Mouse (Mus musculus) hindbrain, embryonic 14.5 days (tissue): ENCODE results near the gene Olfr716. TPM values are rescaled to one million over a fixed set of nuclear protein-coding genes. Genes with fewer than 3 reads are reported as not detected.
"Not testable (repeated sequence)": the region's sequence is repeated elsewhere in the genome, so short reads cannot be mapped to it uniquely, and the experiment has no call there.

Experiments used
- ATAC-seq: fragments of 200-750 bp; cut with Nextera tagmentation; 2 replicates; pipeline ENCODE4 v1.8.0; 2017; ENCODE audit warnings: moderate number of reproducible peaks, mild to moderate bottlenecking, moderate TSS enrichment, moderate library complexity; ENCODE audit not compliant: low FRiP score
- DNase-seq: peaks from one replicate; pipeline ENCODE4 v3.0.0-alpha.2; 2015; ENCODE audit warnings: low spot score
- H3K27ac ChIP-seq: fragments of 300-500 bp; sonication (generic); 2 replicates; pipeline ENCODE4 v1.5.1; 2014; ENCODE audit warnings: mild to moderate bottlenecking, moderate library complexity
- H3K27me3 ChIP-seq: fragments of 300-500 bp; sonication (generic); 2 replicates; pipeline ENCODE4 v1.6.1; 2014; ENCODE audit warnings: mild to moderate bottlenecking, low read length, mixed read lengths; ENCODE audit not compliant: control insufficient read depth, insufficient read depth
- H3K36me3 ChIP-seq: fragments of 300-500 bp; sonication (generic); replicated peaks from 2 replicates; pipeline ENCODE4 v1.6.1; 2014; ENCODE audit not compliant: control insufficient read depth, insufficient read depth
- H3K4me1 ChIP-seq: fragments of 300-500 bp; sonication (generic); replicated peaks from 2 replicates; pipeline ENCODE4 v1.6.1; 2014; ENCODE audit warnings: antibody characterized with exemption, low read length, mixed read lengths; ENCODE audit not compliant: control insufficient read depth, insufficient read depth
- H3K4me2 ChIP-seq: fragments of 300-500 bp; sonication (generic); replicated peaks from 2 replicates; pipeline ENCODE4 v1.6.1; 2014; ENCODE audit warnings: mild to moderate bottlenecking, moderate library complexity
- H3K4me3 ChIP-seq: fragments of 300-500 bp; sonication (generic); replicated peaks from 2 replicates; pipeline ENCODE4 v1.5.1; 2014; ENCODE audit warnings: mild to moderate bottlenecking, low read length
- H3K9ac ChIP-seq: fragments of 300-500 bp; sonication (generic); 2 replicates; pipeline ENCODE4 v1.6.1; 2014
- H3K9me3 ChIP-seq: fragments of 300-500 bp; sonication (generic); 2 replicates; pipeline ENCODE4 v1.6.1; 2016; ENCODE audit warnings: low read length; ENCODE audit not compliant: control insufficient read depth
- WGBS: fragments of 180-500 bp; shearing (Covaris S2); extraction: QIAGEN DNeasy Blood & Tissue Kit; methylation state at CpG from one replicate; pipeline ENCODE4 v1.1.7; 2014; 5-methylcytosine and 5-hydroxymethylcytosine counted together
- polyA plus RNA-seq: library from polyadenylated mRNA; unstranded; fragments of >200 nt; fragmentation: Nextera tagmentation; extraction: Ambion mirVana; gene quantifications from 2 replicates; pipeline ENCODE4 v1.2.1, GENCODE M21; 2014

Olfr716 gene
- polyA plus RNA-seq, result not detected in 2 replicates

- DNase-seq, H3K9ac ChIP-seq, ATAC-seq, H3K27ac ChIP-seq, H3K4me1 ChIP-seq, H3K27me3 ChIP-seq, H3K4me2 ChIP-seq, H3K4me3 ChIP-seq, H3K36me3 ChIP-seq, H3K9me3 ChIP-seq: not testable (repeated sequence)
- WGBS, result 77% methylated on average over 2 of the region's 2 CpGs
These were observed at the start of gene Olfr716 for GRCm38 (mm10) chr7:107138027-107138426. Gene Olfr716 (plus strand): TSS chr7:107138327.

GRCm38 (mm10) chr7:107092920-107093319, 45.2 kb upstream of the Olfr716 start, which contains the start of gene Olfr17:
Gene Olfr17 (plus strand): TSS chr7:107093220.
- WGBS, result 54% methylated on average over 1 of the region's 1 CpGs
- Histone ChIP-seq H3K9me3 (no peaks in the 10 kb centered on the region), H3K4me2 (no peak within 1 kb of the TSS), H3K27ac (no peak within 1 kb of the TSS), H3K4me3 (no peak within 1 kb of the TSS), H3K4me1 (no peaks in the 10 kb centered on the region), H3K9ac (no peak within 1 kb of the TSS), H3K27me3 (no peaks in the 10 kb centered on the region), H3K36me3 (no peaks in the 10 kb centered on the region)
- ATAC-seq (no peak), DNase-seq (no peak)

- H3K4me1 ChIP-seq, H3K9me3 ChIP-seq, H3K4me3 ChIP-seq, H3K27me3 ChIP-seq, DNase-seq, H3K4me2 ChIP-seq, H3K36me3 ChIP-seq, H3K9ac ChIP-seq, H3K27ac ChIP-seq, ATAC-seq: not testable (repeated sequence)
- WGBS, result 94% methylated on average over 1 of the region's 2 CpGs
These were observed 27.9 kb upstream of the Olfr716 start, which contains the start of gene Olfr715b for GRCm38 (mm10) chr7:107110269-107110668. Gene Olfr715b (minus strand): TSS chr7:107110369.

GRCm38 (mm10) chr7:107130983-107131382, 7.1 kb upstream of the Olfr716 start, which contains the start of gene Olfr715:
Gene Olfr715 (minus strand): TSS chr7:107131083.
- not testable (repeated sequence) for ATAC-seq, H3K4me1 ChIP-seq
- 93% methylated on average over 1 of the region's 3 CpGs for WGBS

GRCm38 (mm10) chr7:107166690-107167089, 28.6 kb downstream of the Olfr716 start, which contains the start of gene Nlrp14:
Gene Nlrp14 (plus strand): TSS chr7:107166990.
- H3K4me1 ChIP-seq, result no peaks in the 10 kb centered on the region
- H3K4me3 ChIP-seq, result no peak within 1 kb of the TSS
- no peak within 1 kb of the TSS for H3K27ac ChIP-seq
- H3K4me2 ChIP-seq, result no peak within 1 kb of the TSS
- DNase-seq (no peak), ATAC-seq (no peak)
- no peaks in the 10 kb centered on the region for H3K27me3 ChIP-seq
- H3K9ac ChIP-seq, result no peak within 1 kb of the TSS
- no peaks in the 10 kb centered on the region for H3K36me3 ChIP-seq
- 82% methylated on average over 10 of the region's 10 CpGs for WGBS
- no peaks in the 10 kb centered on the region for H3K9me3 ChIP-seq

More at GRCm38 (mm10) chr7:107130983-107131382, 7.1 kb upstream of the Olfr716 start, which contains the start of gene Olfr715:
- not testable (repeated sequence) for H3K9ac ChIP-seq, H3K27me3 ChIP-seq, H3K36me3 ChIP-seq, H3K4me3 ChIP-seq, DNase-seq, H3K4me2 ChIP-seq, H3K9me3 ChIP-seq, H3K27ac ChIP-seq

GRCm38 (mm10) chr7:107180406-107180805, 42.3 kb downstream of the Olfr716 start:
- Histone ChIP-seq H3K36me3 (no peaks in the 10 kb centered on the region), H3K27ac (no peak overlapping the region), H3K4me1 (no peaks in the 10 kb centered on the region), H3K4me3 (no peak overlapping the region), H3K9me3 (no peaks in the 10 kb centered on the region), H3K9ac (no peak overlapping the region), H3K27me3 (no peaks in the 10 kb centered on the region), H3K4me2 (no peak overlapping the region)
- 56% methylated on average over 2 of the region's 2 CpGs for WGBS
- ATAC-seq (no peak), DNase-seq (no peak)

Other genes with a start within 250 kb of the Olfr716 start
- not detected in 2 replicates for gene Olfr707, start 237.1 kb upstream of the Olfr716 start, polyA plus RNA-seq
- not detected in 2 replicates for gene Olfr1532-ps1, start 230.3 kb upstream of the Olfr716 start, polyA plus RNA-seq
- gene Olfr709-ps1, start 206.1 kb upstream of the Olfr716 start, polyA plus RNA-seq, result not detected in 2 replicates
- not detected in 2 replicates for gene Olfr710, start 190.0 kb upstream of the Olfr716 start, polyA plus RNA-seq
- gene Olfr6, start 174.4 kb upstream of the Olfr716 start, polyA plus RNA-seq, result not detected in 2 replicates
- not detected in 2 replicates for gene Olfr711, start 162.9 kb upstream of the Olfr716 start, polyA plus RNA-seq
- not detected in 2 replicates for gene Olfr2, start 132.3 kb upstream of the Olfr716 start, polyA plus RNA-seq
- not detected in 2 replicates for gene Olfr713, start 107.2 kb upstream of the Olfr716 start, polyA plus RNA-seq
- gene Olfr714, start 67.3 kb upstream of the Olfr716 start, polyA plus RNA-seq, result not detected in 2 replicates
- gene Olfr17, start 45.1 kb upstream of the Olfr716 start, polyA plus RNA-seq, result not detected in 2 replicates
- not detected in 2 replicates for gene Olfr715b, start 28.0 kb upstream of the Olfr716 start, polyA plus RNA-seq
- gene Olfr715, start 7.2 kb upstream of the Olfr716 start, polyA plus RNA-seq, result not detected in 2 replicates
- not detected in 2 replicates for gene Nlrp14, start 28.7 kb downstream of the Olfr716 start, polyA plus RNA-seq
- not detected in 2 replicates for gene Rbmxl2, start 71.1 kb downstream of the Olfr716 start, polyA plus RNA-seq
- gene Syt9, start 232.4 kb downstream of the Olfr716 start, polyA plus RNA-seq, result 13.2 and 16.8 TPM in 2 replicates